Comparison of ENCODE assay signal across 8 mouse cellular contexts in the genomic region with DNA sequence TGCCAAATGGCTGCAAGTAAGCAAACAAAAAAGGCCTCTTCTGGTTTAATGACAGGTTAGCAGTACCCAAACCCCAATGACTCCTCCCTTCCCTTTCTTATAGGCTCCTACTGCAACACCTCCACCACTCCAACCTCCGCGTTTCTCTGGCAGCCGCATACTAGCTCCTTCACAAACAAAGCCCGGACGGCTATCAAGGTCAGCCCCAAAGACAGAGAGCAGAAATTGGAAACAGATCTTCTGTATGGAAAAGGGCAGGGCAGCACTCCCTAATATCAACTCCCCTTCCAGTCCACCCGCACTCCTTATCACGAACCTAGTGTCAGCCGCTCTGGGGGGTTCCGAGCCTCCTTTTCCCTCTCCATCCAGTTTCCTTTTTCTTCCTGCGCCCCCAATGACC.
DNase-seq lines count a peak whose midpoint lies in the region; ATAC-seq and TF ChIP-seq lines count a peak whose summit lies in the region.

No protein-coding gene starts in this region.

- TF ChIP-seq POLR2A in MEL (IDR thresholded peaks at IDR 0.05; ENCODE audit: control insufficient read depth in 1 of 2, insufficient read depth in 1 of 2, low read depth in 1 of 2, low read length in 2 of 2, poor library complexity in 1 of 2), result peak in 1 of 2 experiments; percentile 3; a peak in 1 of 4 replicates
- TF ChIP-seq POLR2A in cortical plate, adult 2 months (IDR thresholded peaks at IDR 0.05; ENCODE audit: extremely low read depth, insufficient read depth, low read length), result peak; percentile 68

- peak overlapping the region; percentile 90 to 100 for H3K4me3 ChIP-seq in MEL (ENCODE audit: control insufficient read depth in 1 of 2, insufficient read depth in 1 of 2, low read depth in 2 of 2, low read length in 2 of 2)
- H3K4me3 ChIP-seq in cortical plate, adult 2 months (ENCODE audit: insufficient read depth, low read length), result peak overlapping the region; percentile 73
- peak overlapping the region; percentile 77 for H3K4me3 ChIP-seq in heart, embryonic 12.5 days
- H3K4me3 ChIP-seq in kidney, embryonic 16.5 days (ENCODE audit: low read length), result peak overlapping the region; percentile 99
- H3K4me3 ChIP-seq in lung, postnatal 0 days (ENCODE audit: low read depth, low read length), result peak overlapping the region; percentile 80

- no peak for TF ChIP-seq CTCF in MEL (IDR thresholded peaks at IDR 0.05 in 2 of 3, conservative IDR thresholded peaks at IDR 0.05 in 1 of 3; ENCODE audit: control insufficient read depth in 1 of 3, insufficient read depth in 1 of 3, low read depth in 2 of 3, low read length in 3 of 3, poor library complexity in 1 of 3, severe bottlenecking in 1 of 3)
- TF ChIP-seq CTCF in cortical plate, adult 2 months (IDR thresholded peaks at IDR 0.05; ENCODE audit: extremely low read depth, insufficient read depth, low read length), result no peak
- TF ChIP-seq CTCF in lung, postnatal 0 days (IDR thresholded peaks at IDR 0.05), result no peak

- no peak for ATAC-seq in heart, embryonic 12.5 days (ENCODE audit: insufficient number of reproducible peaks, low FRiP score)
- ATAC-seq in kidney, embryonic 16.5 days (ENCODE audit: low FRiP score, low TSS enrichment), result no peak
- 0 out of 2 replicates have a peak, but pooled peaks have one; percentile 11 for ATAC-seq in lung, postnatal 0 days

- peaks cover 0 to 1% of the 10 kb centered on the region in 2 experiments; a peak in 1 of 4 replicates for H3K27me3 ChIP-seq in MEL (ENCODE audit: control insufficient read depth in 1 of 2, insufficient read depth in 2 of 2, low read length in 2 of 2)
- H3K27me3 ChIP-seq in heart, embryonic 12.5 days (replicated peaks), result no peaks in the 10 kb centered on the region
- H3K27me3 ChIP-seq in kidney, embryonic 16.5 days (ENCODE audit: insufficient read depth, low read length), result no peaks in the 10 kb centered on the region
- H3K27me3 ChIP-seq in lung, postnatal 0 days (replicated peaks; ENCODE audit: insufficient read depth, low read length), result no peaks in the 10 kb centered on the region

- TF ChIP-seq EP300 in MEL (IDR thresholded peaks at IDR 0.05; ENCODE audit: low read depth in 1 of 2, low read length in 2 of 2), result no peak
- TF ChIP-seq EP300 in lung, postnatal 0 days (IDR thresholded peaks at IDR 0.05), result no peak

- peaks cover 2 to 4% of the 10 kb centered on the region in 2 experiments; a peak in 2 of 4 replicates for H3K4me1 ChIP-seq in MEL (ENCODE audit: control insufficient read depth in 1 of 2, insufficient read depth in 2 of 2, low read length in 2 of 2)
- peaks cover 2% of the 10 kb centered on the region for H3K4me1 ChIP-seq in cortical plate, adult 2 months (ENCODE audit: control insufficient read depth, insufficient read depth, low read length)
- peaks cover 32% of the 10 kb centered on the region for H3K4me1 ChIP-seq in heart, embryonic 12.5 days (replicated peaks)
- H3K4me1 ChIP-seq in kidney, embryonic 16.5 days (ENCODE audit: insufficient read depth, low read length), result peaks cover 17% of the 10 kb centered on the region
- H3K4me1 ChIP-seq in lung, postnatal 0 days (ENCODE audit: insufficient read depth, low read depth, low read length), result no peaks in the 10 kb centered on the region

- peak overlapping the region; percentile 86 for H3K9ac ChIP-seq in MEL (ENCODE audit: control insufficient read depth, low read depth, low read length, poor library complexity, severe bottlenecking)
- H3K9ac ChIP-seq in heart, embryonic 12.5 days, result peak overlapping the region; percentile 96
- peak overlapping the region; percentile 97 for H3K9ac ChIP-seq in kidney, embryonic 16.5 days (replicated peaks; ENCODE audit: low read length)
- H3K9ac ChIP-seq in lung, postnatal 0 days (replicated peaks; ENCODE audit: low read depth), result peak overlapping the region; percentile 60

- peak; percentile 44 for DNase-seq in adrenal gland, postnatal 10 days
- no peak for DNase-seq in adrenal gland, adult 8-10 months
- DNase-seq in MEL (ENCODE audit: low read depth, low spot score), result peak; percentile 84
- DNase-seq in lung, postnatal 0 days (ENCODE audit: low spot score), result peak; percentile 65
- peak; percentile 13 for DNase-seq in right cerebral cortex, postnatal 4 days

- no peak for TF ChIP-seq RAD21 in MEL (IDR thresholded peaks at IDR 0.05; ENCODE audit: low read depth, low read length)

- peaks cover 7% of the 10 kb centered on the region for H3K79me2 ChIP-seq in MEL (ENCODE audit: control insufficient read depth, insufficient read depth, low read length, poor library complexity)

- H3K4me2 ChIP-seq in heart, embryonic 12.5 days, result peak overlapping the region; percentile 70
- H3K4me2 ChIP-seq in kidney, embryonic 16.5 days (replicated peaks; ENCODE audit: low read depth, low read length), result peak overlapping the region; percentile 89
- H3K4me2 ChIP-seq in lung, postnatal 0 days (replicated peaks; ENCODE audit: low read depth, low read length), result peak overlapping the region; percentile 83

- H3K36me3 ChIP-seq in MEL (ENCODE audit: control insufficient read depth in 1 of 2, insufficient read depth in 2 of 2, low read length in 2 of 2), result peaks cover 0 to 7% of the 10 kb centered on the region in 2 experiments; a peak in 2 of 4 replicates
- H3K36me3 ChIP-seq in heart, embryonic 12.5 days, result peaks cover 30% of the 10 kb centered on the region
- H3K36me3 ChIP-seq in kidney, embryonic 16.5 days (ENCODE audit: insufficient read depth, low read length), result peaks cover 6% of the 10 kb centered on the region; the same call in 1 of the 2 replicates
- no peaks in the 10 kb centered on the region for H3K36me3 ChIP-seq in lung, postnatal 0 days (ENCODE audit: insufficient read depth, low read length)

- 1% methylated on average over 10 of the region's 10 CpGs for WGBS in heart, embryonic 12.5 days
- 1% methylated on average over 9 of the region's 10 CpGs for WGBS in kidney, embryonic 16.5 days
- 2% methylated on average over 9 of the region's 10 CpGs for WGBS in lung, postnatal 0 days

- peak overlapping the region; percentile 79 for H3K27ac ChIP-seq in MEL (ENCODE audit: control insufficient read depth, low read depth, low read length)
- H3K27ac ChIP-seq in cortical plate, adult 2 months (ENCODE audit: insufficient read depth, low read length), result peak overlapping the region; percentile 99
- H3K27ac ChIP-seq in heart, embryonic 12.5 days (ENCODE audit: poor library complexity, severe bottlenecking), result peak overlapping the region; percentile 94
- H3K27ac ChIP-seq in kidney, embryonic 16.5 days (ENCODE audit: low read length), result peak overlapping the region; percentile 94
- H3K27ac ChIP-seq in lung, postnatal 0 days (ENCODE audit: low read length), result peak overlapping the region; percentile 39

- H3K9me3 ChIP-seq in MEL (replicated peaks; ENCODE audit: insufficient read depth, low read length), result no peaks in the 10 kb centered on the region
- H3K9me3 ChIP-seq in heart, embryonic 12.5 days (replicated peaks), result no peaks in the 10 kb centered on the region
- no peaks in the 10 kb centered on the region for H3K9me3 ChIP-seq in kidney, embryonic 16.5 days (ENCODE audit: low read length)
- no peaks in the 10 kb centered on the region for H3K9me3 ChIP-seq in lung, postnatal 0 days (ENCODE audit: low read length)

TF ChIP-seq in MEL, 35 proteins besides CTCF, POLR2A, EP300 and RAD21:
- no peak for TF ChIP-seq ETS1 (IDR thresholded peaks at IDR 0.05; ENCODE audit: low read depth, low read length)
- no peak for TF ChIP-seq NELFE (IDR thresholded peaks at IDR 0.05; ENCODE audit: low read depth, low read length)
- 0 out of 2 replicates have a peak, but pooled peaks have one; percentile 19 for TF ChIP-seq RCOR1 (IDR thresholded peaks at IDR 0.05; ENCODE audit: low read depth, low read length)
- TF ChIP-seq CHD1 (IDR thresholded peaks at IDR 0.05; ENCODE audit: low read depth, low read length), result peak; percentile 82; the same call in 1 of the 2 replicates
- no peak for TF ChIP-seq BHLHE40 (IDR thresholded peaks at IDR 0.05; ENCODE audit: borderline replicate concordance, low read depth, low read length)
- peak; percentile 54; the same call in 1 of the 2 replicates for TF ChIP-seq TBP (IDR thresholded peaks at IDR 0.05; ENCODE audit: low read depth, low read length)
TF ChIP-seq in MEL: peak in this region for 3.

Comparison
In these comparisons a context has a peak if more than half of its experiments do, and no peak if none do; other contexts are left out.
1. H3K27ac ChIP-seq: peak in every context shown above with its lines; median percentile 99 in cortical plate, adult 2 months; 94 in heart, embryonic 12.5 days; 94 in kidney, embryonic 16.5 days; 79 in MEL; 39 in lung, postnatal 0 days.